Mouse (Mus musculus): ENCODE measurements at regions not wholly inside any gene's neighbourhood (a gene's known extent, or its start where the extent isn't known, plus 50 kb on each side); places are given as distances from the start of the nearest gene placed in this dataset.
"Not testable (repeated sequence)": the region's sequence is repeated elsewhere in the genome, so short reads cannot be mapped to it uniquely, and the experiment has no call there.

DNA sequence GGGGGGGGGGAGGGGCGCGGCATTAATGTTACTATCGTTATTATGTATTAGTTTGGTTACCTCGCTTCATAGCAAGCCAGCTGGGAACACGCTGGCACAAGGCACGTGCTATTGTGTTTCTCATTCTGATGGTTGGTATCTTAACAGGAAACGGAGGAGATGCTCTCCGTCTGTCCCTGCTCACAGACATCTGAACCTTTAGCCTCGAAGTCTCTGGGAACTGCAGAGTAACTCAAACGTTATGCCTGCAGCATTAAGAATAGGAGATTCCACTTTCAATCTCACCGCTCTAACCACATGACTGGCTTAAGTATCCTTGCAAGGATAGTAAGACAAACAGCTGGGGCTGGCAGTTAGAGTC lies 80.0 kb downstream of the Nfkbiz start:
- Histone ChIP-seq H3K9ac (no peak overlapping the region), H3K9me3 (no peaks in the 10 kb centered on the region), H3K36me3 (no peaks in the 10 kb centered on the region), H3K4me2 (replicated peaks) (no peak overlapping the region; the same call in 1 of the 2 replicates), H3K4me3 (replicated peaks) (no peak overlapping the region), H3K27me3 (replicated peaks) (no peaks in the 10 kb centered on the region), H3K27ac (0 out of 2 replicates have a peak overlapping the region, but pooled peaks have one; percentile 13), H3K4me1 (replicated peaks) (0 out of 2 replicates have a peak, but pooled peaks cover 3% of the 10 kb centered on the region)
- WGBS = 30% methylated on average over 11 of the region's 11 CpGs
- ATAC-seq = peak; percentile 39

DNA sequence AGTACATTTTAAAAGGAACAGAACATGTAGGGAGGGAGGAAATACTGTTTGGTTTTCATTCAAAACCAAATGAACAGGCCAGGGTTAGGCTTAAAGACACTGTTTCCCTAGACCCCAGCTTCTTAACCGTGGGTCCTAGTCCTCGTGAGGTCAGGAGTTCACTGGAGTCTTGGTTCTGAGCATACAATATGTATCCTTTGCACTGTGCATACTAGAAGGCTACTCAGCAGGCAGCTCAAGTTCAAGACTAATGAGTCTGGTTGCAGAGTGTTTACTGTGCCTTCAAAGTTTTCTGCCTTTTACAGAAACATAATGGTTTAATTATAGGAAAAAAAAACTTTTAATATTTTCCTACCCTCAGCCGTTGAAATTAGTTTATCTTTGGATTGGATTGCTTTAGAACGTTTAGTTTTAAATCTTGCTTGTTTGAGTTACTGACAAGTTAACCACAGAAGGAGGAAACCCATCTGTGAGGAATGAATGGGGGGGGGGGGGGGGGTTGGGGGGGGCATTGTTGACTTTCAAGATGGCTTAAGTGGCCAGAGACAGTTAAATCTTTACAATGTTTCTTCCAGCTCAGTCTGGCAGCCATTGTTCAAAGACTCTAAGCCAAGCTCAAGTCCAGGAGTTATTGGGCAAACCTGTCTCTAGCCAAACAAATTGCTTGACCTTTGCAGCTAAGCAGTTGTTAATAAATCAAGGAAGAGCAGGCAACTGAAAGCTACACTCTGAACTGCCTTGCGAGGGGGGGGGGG lies 80.6 kb downstream of the Nfkbiz start:
- H3K4me3 ChIP-seq (replicated peaks) = no peak overlapping the region
- H3K36me3 ChIP-seq = no peaks in the 10 kb centered on the region
- no peak overlapping the region; the same call in 1 of the 2 replicates for H3K4me2 ChIP-seq (replicated peaks)
- 0 out of 2 replicates have a peak overlapping the region, but pooled peaks have one; percentile 14 for H3K27ac ChIP-seq
- peak; percentile 81 for ATAC-seq
- H3K9me3 ChIP-seq = no peaks in the 10 kb centered on the region
- H3K4me1 ChIP-seq (replicated peaks) = 0 out of 2 replicates have a peak, but pooled peaks cover 3% of the 10 kb centered on the region
- H3K27me3 ChIP-seq (replicated peaks) = no peaks in the 10 kb centered on the region
- WGBS = 25% methylated on average over 4 of the region's 5 CpGs
- no peak overlapping the region for H3K9ac ChIP-seq

DNA sequence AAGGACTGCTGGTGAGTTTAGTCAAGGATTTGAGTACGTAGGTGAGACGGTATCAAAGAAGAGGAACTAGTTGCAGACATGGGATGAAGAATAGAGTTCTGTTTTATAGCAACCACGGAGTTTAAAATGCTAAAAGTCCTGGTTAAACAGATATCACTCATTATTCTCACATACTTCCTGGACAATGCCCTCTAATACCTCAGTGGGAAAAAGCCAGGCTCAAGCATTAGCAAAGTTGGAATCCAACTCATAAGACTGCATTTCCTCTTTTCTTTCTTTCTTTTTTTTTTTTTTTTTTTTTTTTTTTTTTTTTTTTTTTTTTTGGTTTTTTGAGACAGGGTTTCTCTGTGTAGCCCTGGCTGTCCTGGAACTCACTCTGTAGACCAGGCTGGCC lies 81.3 kb downstream of the Nfkbiz start:
- not testable (repeated sequence) for H3K4me1 ChIP-seq (replicated peaks); H3K4me3 ChIP-seq (replicated peaks); H3K9ac ChIP-seq; H3K27me3 ChIP-seq (replicated peaks); H3K36me3 ChIP-seq; H3K9me3 ChIP-seq; H3K27ac ChIP-seq; H3K4me2 ChIP-seq (replicated peaks); ATAC-seq
- WGBS = 55% methylated on average over 3 of the region's 3 CpGs

DNA sequence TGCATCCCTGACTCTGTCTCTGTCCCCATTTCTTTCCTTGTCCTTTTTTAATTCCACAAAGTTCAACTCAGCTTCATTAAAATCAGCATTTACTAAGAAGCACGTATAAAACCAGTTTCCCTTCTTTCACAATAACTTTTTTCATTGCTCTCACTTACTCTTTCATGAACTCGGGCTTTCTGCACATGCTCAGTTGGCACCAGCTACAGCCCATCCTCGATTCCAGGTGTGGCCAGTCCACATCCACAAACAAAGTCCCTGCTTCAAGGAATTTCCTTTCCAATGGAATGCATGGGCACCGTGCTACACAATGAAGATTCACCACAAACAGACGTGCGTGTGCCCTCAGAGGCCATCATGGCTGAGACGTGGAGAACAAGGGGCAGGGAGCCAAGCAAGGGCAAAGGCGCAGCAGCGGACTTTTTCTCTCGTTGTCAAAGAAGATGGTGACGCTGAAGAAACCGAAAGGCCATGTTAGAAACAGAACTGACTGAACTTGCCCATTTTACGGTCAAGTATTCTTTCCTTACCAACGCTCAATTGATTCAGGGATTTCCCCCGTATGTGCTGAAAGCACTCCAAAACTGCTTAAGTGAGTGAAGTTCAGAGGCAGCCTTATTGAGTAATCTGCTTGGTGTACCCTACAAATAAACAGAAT lies 81.8 kb downstream of the Nfkbiz start:
- H3K27ac ChIP-seq = no peak overlapping the region
- 86% methylated on average over 15 of the region's 15 CpGs for WGBS
- H3K4me2 ChIP-seq (replicated peaks) = no peak overlapping the region
- no peak for ATAC-seq
- no peaks in the 10 kb centered on the region for H3K27me3 ChIP-seq (replicated peaks)
- no peaks in the 10 kb centered on the region for H3K36me3 ChIP-seq
- H3K9ac ChIP-seq = no peak overlapping the region
- H3K4me3 ChIP-seq (replicated peaks) = no peak overlapping the region
- H3K9me3 ChIP-seq = no peaks in the 10 kb centered on the region
- H3K4me1 ChIP-seq (replicated peaks) = 0 out of 2 replicates have a peak, but pooled peaks cover 3% of the 10 kb centered on the region

DNA sequence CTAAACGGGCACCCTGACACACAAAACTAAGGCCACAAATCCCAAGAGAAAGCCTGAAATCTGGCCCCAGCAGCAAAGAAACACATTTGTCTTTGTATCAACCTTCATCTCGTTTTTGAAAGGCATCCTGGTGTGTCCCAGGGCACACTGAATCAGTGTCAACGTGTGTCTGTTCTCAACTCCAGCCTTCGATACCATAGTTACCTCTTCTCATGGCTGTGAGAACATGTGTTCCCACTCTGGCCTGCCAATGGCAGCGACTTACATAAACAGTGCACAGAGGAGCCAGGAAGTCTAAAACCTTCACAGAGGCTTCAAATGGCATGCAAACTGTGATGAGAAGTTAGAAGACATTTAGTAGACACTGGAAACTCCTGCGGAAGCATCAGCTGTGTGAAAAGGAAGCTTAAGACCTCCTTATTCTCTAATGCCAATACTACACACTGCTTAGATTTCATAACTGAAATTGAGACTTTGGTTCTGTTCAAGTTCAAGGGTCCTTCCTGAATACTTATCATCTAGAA lies 83.3 kb downstream of the Nfkbiz start:
- Histone ChIP-seq H3K36me3 (no peaks in the 10 kb centered on the region), H3K4me1 (replicated peaks) (0 out of 2 replicates have a peak, but pooled peaks cover 3% of the 10 kb centered on the region), H3K27me3 (replicated peaks) (no peaks in the 10 kb centered on the region), H3K9ac (no peak overlapping the region), H3K4me2 (replicated peaks) (no peak overlapping the region), H3K4me3 (replicated peaks) (no peak overlapping the region), H3K27ac (no peak overlapping the region), H3K9me3 (no peaks in the 10 kb centered on the region)
- WGBS = 61% methylated on average over 6 of the region's 6 CpGs
- ATAC-seq = no peak

DNA sequence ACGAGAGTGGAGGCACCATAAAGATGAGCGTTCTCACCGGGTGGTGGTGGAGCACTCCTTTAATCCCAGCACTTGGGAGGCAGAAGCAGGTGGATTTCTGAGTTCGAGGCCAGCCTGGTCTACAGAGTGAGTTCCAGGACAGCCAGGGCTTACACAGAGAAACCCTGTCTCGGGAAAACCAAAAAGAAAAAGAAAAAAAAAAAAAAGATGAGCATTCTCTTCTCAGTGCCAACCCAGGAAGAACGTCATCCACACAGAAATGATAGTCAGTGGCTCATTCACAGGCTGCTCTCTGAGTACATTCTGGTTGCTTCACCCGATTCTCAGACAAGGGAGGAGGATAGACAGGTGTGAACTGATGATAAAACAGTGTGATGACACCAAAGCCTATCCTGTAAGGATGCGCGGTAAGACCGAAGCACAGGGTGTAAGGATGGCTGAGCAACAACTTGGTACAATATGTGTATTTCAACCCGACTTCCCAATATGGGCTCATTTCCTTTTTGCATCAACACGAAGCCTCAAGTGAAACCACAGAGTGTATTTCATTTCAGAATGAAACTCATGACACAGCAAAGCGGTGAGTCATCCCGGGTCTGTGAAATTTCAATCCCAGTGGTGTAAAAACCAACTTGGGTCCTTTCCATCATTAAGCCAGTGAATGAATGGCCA lies 84.5 kb downstream of the Nfkbiz start:
- 0 out of 2 replicates have a peak, but pooled peaks cover 3% of the 10 kb centered on the region for H3K4me1 ChIP-seq (replicated peaks)
- no peaks in the 10 kb centered on the region for H3K36me3 ChIP-seq
- H3K9ac ChIP-seq = no peak overlapping the region
- H3K9me3 ChIP-seq = no peaks in the 10 kb centered on the region
- ATAC-seq = no peak
- H3K4me3 ChIP-seq (replicated peaks) = no peak overlapping the region
- H3K4me2 ChIP-seq (replicated peaks) = no peak overlapping the region
- 84% methylated on average over 14 of the region's 14 CpGs for WGBS
- H3K27ac ChIP-seq = no peak overlapping the region
- H3K27me3 ChIP-seq (replicated peaks) = no peaks in the 10 kb centered on the region

DNA sequence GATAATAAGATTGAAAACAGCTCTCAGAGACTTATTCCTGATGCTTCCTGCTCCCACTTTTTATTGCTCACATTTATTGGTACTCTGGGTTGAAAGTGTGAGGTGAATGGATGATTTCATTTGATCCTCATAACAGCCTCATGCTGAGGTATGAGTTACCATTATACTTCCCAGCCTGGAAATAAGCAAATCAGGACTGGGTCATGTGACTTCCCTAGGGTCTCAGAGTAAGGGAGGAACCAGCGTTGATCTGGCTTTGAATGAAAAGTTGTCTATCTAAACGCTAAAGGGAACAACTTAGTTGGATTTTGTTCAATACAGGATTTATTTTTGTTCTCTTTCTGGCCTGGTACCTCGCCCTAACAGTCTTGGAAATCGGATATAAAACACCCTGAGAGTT lies 85.3 kb downstream of the Nfkbiz start:
- no peak overlapping the region for H3K4me3 ChIP-seq (replicated peaks)
- no peak overlapping the region for H3K4me2 ChIP-seq (replicated peaks)
- no peaks in the 10 kb centered on the region for H3K9me3 ChIP-seq
- no peaks in the 10 kb centered on the region for H3K27me3 ChIP-seq (replicated peaks)
- no peak overlapping the region for H3K27ac ChIP-seq
- no peaks in the 10 kb centered on the region for H3K36me3 ChIP-seq
- ATAC-seq = no peak
- 0 out of 2 replicates have a peak, but pooled peaks cover 3% of the 10 kb centered on the region for H3K4me1 ChIP-seq (replicated peaks)
- 81% methylated on average over 4 of the region's 4 CpGs for WGBS
- no peak overlapping the region for H3K9ac ChIP-seq

DNA sequence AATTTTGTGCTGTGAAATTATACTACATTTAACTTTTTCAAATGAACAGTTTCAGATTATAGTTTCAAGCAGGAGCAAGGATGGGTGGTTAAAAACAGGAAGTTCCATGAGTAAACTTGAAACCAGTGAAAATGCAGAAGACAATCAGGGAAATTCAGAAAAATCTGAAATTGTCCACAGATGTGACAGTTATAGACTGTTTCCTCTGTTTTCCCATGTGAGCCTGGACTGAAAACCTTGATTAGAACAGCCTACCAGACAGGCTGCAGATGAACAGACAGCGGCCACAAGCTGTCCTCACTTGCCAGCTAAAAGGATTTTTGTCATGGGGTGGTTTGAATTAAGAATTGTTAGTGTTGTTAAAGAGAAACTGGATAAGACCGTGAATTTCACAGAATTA lies 91.4 kb downstream of the Nfkbiz start:
- H3K36me3 ChIP-seq = no peaks in the 10 kb centered on the region
- H3K4me3 ChIP-seq (replicated peaks) = no peak overlapping the region
- H3K9ac ChIP-seq = no peak overlapping the region
- H3K27me3 ChIP-seq (replicated peaks) = no peaks in the 10 kb centered on the region
- H3K9me3 ChIP-seq = no peaks in the 10 kb centered on the region
- ATAC-seq = no peak
- H3K27ac ChIP-seq = no peak overlapping the region
- H3K4me2 ChIP-seq (replicated peaks) = no peak overlapping the region
- H3K4me1 ChIP-seq (replicated peaks) = no peaks in the 10 kb centered on the region
- 86% methylated on average over 2 of the region's 2 CpGs for WGBS

DNA sequence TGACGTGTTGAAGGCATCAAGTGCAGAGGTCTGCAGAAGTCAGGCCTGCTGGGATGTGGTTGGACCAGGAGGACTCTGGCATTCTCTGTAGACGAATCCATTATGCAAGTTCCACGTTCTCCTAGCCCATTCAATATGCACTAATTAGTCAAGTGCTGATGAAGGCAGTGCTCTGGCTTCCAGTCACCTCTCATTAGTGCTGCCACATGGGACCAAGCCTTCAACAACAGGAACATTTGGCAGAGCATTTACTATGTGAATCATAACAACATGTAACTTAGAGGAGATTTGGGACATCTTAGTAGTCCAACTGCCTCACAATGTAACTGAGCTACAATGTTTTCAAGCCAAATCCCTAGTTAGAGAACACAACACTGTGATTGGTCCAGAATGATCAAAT lies 92.5 kb downstream of the Nfkbiz start:
- ATAC-seq = no peak

DNA sequence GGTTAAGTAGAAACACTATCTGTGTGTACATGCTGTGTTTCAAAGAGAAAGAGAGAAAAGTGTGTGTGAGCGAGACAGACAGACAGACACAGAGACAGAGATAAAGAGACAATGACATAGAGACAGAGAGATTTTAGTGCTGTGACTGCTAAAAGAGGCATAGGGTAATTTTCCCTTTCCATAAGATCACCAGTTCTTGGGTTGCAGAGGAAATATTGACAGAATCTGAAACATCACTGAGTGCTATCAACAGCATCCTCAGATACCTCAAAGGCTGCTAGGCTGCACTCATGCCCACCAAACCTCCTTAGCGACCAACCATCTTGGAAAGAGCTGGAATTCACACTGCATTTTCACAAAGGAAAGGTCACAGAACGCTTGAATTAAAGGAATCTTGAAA lies 93.6 kb downstream of the Nfkbiz start:
- Histone ChIP-seq H3K36me3 (no peaks in the 10 kb centered on the region), H3K27me3 (replicated peaks) (no peaks in the 10 kb centered on the region), H3K27ac (no peak overlapping the region), H3K4me3 (replicated peaks) (no peak overlapping the region), H3K9me3 (no peaks in the 10 kb centered on the region), H3K4me2 (replicated peaks) (no peak overlapping the region), H3K9ac (no peak overlapping the region), H3K4me1 (replicated peaks) (no peaks in the 10 kb centered on the region)
- 71% methylated on average over 3 of the region's 3 CpGs for WGBS
- no peak for ATAC-seq

More for the DNA sequence above, 92.5 kb downstream of the Nfkbiz start:
- Histone ChIP-seq H3K4me2 (replicated peaks) (no peak overlapping the region), H3K9me3 (no peaks in the 10 kb centered on the region), H3K4me1 (replicated peaks) (no peaks in the 10 kb centered on the region), H3K9ac (no peak overlapping the region), H3K36me3 (no peaks in the 10 kb centered on the region), H3K4me3 (replicated peaks) (no peak overlapping the region), H3K27me3 (replicated peaks) (no peaks in the 10 kb centered on the region), H3K27ac (no peak overlapping the region)
- 76% methylated on average over 3 of the region's 3 CpGs for WGBS

DNA sequence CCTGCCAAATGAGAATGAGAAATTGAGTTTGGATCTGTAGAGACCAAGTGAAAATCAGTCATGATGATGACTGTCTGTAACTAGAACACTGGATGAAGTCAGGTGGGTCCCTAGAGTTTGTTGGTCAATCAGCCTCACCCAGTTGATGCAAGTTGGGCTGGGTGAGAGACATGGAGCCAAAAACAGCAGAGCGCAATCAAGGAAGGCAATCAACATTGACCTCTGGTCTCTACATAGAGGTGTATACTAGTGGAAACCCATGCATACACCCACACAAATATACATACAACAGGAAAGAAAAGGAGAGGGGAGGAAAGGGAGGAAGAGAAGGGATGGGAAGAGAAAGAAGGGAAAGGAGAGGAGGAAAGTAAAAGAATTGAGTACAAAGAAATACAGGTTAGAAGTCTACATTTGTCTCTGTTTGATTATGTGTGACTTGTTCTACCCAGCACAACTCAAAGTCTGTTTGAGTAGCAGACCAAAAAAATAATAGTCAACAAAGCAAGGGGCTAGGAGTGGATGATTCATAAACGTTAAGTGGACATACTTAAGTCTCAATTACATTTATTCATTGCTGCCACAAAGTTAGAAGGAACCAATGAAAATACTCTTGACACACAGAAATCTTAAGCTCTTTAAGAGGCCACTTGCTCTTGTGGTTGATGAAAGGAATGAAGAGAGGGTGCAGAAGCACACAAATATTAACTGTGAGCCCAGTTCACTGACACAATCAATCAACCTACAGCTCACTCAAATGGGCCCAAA lies 97.4 kb downstream of the Nfkbiz start:
- no peak overlapping the region for H3K4me3 ChIP-seq (replicated peaks)
- no peaks in the 10 kb centered on the region for H3K9me3 ChIP-seq
- no peak overlapping the region for H3K9ac ChIP-seq
- no peak overlapping the region for H3K27ac ChIP-seq
- no peaks in the 10 kb centered on the region for H3K4me1 ChIP-seq (replicated peaks)
- H3K27me3 ChIP-seq (replicated peaks) = no peaks in the 10 kb centered on the region
- 92% methylated on average over 2 of the region's 2 CpGs for WGBS
- ATAC-seq = no peak
- no peak overlapping the region for H3K4me2 ChIP-seq (replicated peaks)
- no peaks in the 10 kb centered on the region for H3K36me3 ChIP-seq

DNA sequence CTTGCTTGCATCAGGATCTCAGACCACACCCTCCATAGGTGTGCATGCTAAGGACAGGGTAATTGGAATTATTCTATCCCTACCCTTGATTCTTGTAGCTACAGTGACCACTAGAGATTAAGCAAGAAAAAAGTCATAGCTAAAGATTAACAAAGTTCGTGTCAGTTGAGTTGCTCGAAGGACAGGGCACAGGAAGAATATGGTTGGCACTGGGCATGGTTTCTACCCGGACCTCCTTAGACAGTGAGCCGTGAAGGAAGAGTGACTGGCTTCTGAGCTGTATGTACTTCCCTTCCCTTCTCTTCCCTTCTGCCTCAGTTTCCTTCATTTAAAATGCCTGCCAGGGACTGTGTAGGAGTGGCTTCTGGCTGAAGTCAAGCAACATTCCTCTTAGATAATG lies 100.0 kb downstream of the Nfkbiz start:
- Histone ChIP-seq H3K4me2 (replicated peaks) (no peak overlapping the region), H3K27me3 (replicated peaks) (no peaks in the 10 kb centered on the region), H3K9me3 (no peaks in the 10 kb centered on the region), H3K4me3 (replicated peaks) (no peak overlapping the region), H3K9ac (no peak overlapping the region), H3K36me3 (no peaks in the 10 kb centered on the region), H3K27ac (no peak overlapping the region), H3K4me1 (replicated peaks) (no peaks in the 10 kb centered on the region)
- 85% methylated on average over 4 of the region's 4 CpGs for WGBS
- ATAC-seq = no peak

Measured in intestine, embryonic 15.5 days (tissue).